Mouse (Mus musculus): Measurements from ENCODE around the gene Tnni3.
A peak's percentile ranks its signal among the peaks of the same experiment; 100 is the strongest.

The Tnni3 gene

DNA sequence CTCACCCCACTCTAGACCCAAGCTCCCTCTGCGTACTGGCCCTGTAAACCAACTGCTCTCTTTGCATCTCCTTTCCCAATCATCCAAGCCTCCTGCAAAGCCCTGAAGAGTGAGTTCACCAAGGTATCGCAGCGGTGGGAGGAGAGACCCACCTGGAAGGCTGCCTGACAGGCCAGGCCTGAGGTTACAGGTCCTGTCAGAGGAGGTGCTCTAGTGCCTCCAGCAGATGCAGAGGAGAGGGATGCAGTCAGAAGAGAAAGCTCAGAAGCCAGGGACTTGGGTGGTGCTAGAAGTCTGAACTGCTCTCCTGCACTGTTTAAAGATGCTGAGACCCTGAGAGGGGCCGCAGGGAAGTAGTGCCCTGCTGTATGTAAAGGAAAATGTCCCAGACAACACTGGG is 25.0 kb downstream of the Tnni3 start:
- no peak for DNase-seq (ENCODE audit: low read depth, low spot score)

DNA sequence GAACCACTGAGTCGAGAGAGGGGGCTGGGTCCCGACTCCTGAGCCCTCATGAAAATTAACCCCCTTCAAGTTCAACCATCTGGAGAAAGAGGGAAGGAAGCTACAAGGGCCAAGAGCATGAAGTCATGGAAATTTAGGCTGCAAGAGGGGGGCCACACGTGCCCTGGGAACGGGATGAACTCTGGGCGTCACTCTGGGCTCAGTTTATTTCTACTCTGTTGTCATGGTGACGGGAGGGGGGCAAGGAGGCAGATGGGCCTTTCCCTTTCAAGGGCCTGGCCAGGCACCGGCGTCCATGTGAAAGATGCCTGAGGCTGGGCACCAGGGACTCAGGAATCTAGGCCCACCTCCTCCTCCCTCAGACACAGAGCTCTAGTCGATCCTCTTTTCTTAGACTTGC is 25.8 kb downstream of the Tnni3 start:
- no peak for DNase-seq (ENCODE audit: low read depth, low spot score)

DNA sequence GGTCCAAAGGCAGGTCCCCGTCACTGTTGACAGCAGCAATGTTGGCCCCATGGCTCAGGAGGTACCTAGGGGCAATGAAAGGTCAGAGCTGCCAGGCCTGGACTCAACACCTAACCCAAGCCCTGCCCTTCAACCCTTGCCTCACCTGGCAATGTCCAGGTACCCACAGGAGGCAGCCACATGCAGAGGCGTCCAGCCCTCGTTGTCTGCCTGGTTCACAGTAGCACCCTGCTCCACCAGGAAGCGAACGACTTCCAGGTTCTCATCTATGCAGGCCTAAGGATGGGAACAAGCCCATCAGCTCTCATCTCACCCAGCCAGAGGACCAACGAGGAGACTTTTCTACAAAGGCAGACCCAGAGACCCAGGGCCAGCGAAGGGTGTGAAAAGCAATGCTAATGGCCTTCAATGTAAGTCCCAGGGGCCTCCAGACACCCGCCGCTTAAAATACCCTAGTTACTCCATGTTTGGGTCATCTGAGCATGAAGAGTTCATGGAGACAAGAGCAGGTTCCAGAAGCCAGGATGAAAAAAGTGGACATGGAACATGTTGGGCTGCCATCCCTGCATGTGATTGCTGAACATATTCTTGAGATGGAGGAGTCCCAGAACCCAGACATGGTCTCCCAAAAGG is 26.6 kb downstream of the Tnni3 start:
- DNase-seq (ENCODE audit: low read depth, low spot score) = no peak

DNA sequence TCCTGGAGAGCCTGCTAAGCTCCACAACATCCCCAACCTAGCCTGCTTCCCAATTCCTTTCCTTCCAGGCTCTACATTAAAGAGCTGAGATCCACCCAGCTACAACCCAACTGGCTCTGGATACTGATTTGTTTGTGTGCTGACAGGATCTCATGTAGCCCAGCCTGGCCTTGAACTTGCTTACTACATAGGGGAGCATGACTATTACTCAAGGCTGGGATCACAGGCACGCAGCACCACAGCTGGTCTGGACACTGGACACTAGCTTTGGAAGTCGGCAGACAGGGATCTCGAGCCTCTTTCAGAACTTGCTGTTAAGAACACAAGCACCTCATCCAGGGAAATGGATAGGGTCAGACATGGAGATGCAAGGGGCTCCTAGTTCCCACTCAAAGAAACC is 27.6 kb downstream of the Tnni3 start:
- no peak for DNase-seq (ENCODE audit: low read depth, low spot score)

DNA sequence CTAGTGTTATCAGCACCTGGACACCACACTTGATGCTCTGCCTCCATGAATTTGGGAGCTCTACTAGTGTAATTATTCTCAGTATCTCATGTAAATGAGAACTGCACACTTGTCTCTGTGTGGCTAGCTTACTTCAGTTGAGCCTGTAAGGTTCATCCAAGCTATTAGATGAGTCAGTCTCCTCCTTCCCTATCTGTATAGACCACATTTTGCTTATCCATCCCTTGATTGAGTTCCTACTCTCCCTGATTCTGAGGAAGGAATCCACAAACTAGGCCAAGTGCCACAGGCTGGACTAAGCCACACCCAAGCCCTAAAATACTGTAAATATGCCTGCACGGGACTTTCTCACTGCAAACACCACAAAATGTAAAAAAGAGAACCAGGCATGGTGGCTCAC is 30.0 kb downstream of the Tnni3 start:
- no peak for DNase-seq (ENCODE audit: low read depth, low spot score)

DNA sequence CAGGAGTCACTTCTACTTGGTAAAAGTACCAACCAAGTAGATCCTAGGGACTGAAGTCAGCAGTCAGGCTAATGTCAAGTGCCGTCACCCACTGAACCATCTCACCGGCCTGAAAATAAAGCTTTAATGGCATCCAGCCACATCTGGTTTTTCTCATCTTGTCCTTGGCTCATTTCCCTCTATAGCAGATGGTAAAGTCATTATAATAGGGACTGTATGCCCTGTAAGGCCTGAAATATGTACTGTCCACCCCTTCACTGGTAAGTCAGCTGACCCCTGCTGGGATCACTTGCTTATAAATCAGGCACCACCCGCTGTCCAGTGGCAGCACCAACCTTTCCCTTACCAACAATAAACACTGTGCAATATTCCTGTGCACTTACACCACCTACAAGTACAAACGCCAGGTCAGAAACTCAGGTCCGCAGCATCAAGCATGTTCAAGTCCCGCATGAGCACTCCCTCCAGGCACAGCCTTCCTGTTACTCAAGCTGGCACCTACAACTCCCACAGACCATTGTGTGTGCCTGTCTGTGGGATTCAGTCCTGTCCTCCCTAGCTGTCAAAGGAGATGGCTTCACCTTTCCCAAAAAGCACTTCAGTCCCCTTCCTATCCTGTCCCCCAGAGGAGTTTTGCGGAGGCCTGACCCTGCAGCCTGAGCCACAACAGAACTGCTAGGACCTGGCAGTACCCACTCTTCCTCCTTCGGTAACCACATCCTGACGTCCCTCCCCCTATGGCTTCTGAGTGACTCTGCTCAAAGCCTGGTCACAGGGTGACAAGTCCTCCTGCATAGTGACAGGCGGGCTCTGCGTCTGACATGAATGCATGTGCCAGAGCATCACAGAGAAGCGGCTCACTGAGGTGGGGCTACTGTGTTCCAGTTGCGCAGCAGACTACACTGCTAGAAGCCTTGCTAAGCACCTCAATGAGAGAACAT is 31.5 kb downstream of the Tnni3 start:
- DNase-seq (ENCODE audit: low read depth, low spot score) = no peak

DNA sequence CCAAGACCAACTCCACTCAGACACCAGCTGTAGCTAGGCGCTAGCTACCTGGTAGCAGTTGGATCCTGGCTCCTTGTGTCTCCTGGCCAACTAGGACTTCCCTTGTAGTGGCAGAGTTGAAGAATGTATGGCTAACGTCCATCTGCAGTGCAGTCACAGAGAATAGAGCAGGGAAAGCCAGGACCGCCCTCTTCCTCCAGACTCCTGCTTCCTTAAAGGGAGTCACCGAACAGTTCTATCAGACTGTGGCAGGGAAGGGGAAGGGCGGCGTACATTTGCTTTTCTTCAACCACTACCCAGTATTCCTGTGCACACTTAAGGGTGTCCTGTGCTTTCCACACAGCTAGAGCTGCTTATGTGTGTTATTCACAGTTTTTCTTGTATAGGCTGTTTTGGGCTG is 32.7 kb downstream of the Tnni3 start:
- DNase-seq (ENCODE audit: low read depth, low spot score) = no peak

DNA sequence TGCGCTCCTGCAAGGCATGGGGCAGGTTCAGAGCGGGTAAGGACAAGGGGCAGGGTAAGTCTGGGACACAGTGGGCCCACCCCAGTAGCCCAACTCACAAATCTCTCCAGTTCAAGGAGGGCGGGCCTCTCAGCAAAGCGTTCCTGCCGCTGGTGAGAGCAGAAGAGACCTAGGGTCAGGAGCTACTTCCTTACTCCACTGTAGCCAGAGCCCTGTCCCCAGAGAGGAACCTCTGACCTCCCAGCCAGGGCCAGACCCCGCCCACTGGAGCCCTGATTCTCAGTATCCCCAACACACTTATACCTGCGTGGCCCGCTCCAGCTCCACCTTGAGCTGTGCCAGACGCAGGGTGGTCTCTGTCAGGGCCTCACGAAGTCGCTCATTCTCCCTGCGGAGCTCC is 41.7 kb downstream of the Tnni3 start:
- DNase-seq (ENCODE audit: low read depth, low spot score) = no peak

DNA sequence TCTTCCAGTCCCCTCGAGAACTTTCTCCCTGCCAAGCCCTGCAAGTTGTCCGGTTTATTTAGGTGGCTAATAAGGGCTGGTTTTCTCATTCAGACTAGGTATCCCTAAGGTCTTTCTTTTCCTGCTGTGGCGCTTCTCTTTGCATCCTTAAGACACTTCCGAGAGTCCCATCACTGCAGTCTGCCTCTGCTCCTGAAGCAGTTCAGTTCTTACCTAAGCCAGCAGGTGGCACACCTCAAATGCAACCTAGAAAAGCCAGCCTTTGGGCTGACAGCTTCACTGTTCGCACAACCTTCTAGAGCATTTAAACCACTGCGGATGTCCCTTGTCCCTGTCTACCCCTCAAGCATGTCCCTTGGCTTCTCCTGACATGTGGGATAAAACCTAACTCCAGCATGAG is 44.4 kb downstream of the Tnni3 start:
- no peak for DNase-seq (ENCODE audit: low read depth, low spot score)

DNA sequence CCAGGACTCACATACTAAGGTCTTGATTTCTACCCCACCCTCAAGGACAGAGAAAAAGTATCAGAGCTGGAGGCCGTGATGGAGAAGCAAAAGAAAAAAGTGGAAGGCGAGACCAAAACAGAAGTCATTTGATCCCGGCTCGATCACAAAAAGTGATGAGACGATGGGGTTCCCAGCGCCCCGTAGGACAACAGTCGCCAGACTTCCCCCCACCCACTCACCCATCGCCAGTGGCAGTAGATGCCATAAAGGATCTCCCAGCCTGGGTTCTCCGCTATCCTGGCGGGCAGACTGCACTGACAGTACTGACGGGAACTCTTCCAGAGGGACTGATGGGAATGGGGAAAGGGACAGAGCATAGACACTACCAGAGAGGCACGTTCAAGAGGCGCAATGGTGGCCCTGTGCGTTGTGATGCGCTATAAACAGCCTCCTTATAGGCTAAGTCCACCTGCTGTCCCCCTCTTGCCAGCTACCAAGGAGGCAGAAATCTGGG is 45.2 kb downstream of the Tnni3 start:
- DNase-seq (ENCODE audit: low read depth, low spot score) = no peak

DNA sequence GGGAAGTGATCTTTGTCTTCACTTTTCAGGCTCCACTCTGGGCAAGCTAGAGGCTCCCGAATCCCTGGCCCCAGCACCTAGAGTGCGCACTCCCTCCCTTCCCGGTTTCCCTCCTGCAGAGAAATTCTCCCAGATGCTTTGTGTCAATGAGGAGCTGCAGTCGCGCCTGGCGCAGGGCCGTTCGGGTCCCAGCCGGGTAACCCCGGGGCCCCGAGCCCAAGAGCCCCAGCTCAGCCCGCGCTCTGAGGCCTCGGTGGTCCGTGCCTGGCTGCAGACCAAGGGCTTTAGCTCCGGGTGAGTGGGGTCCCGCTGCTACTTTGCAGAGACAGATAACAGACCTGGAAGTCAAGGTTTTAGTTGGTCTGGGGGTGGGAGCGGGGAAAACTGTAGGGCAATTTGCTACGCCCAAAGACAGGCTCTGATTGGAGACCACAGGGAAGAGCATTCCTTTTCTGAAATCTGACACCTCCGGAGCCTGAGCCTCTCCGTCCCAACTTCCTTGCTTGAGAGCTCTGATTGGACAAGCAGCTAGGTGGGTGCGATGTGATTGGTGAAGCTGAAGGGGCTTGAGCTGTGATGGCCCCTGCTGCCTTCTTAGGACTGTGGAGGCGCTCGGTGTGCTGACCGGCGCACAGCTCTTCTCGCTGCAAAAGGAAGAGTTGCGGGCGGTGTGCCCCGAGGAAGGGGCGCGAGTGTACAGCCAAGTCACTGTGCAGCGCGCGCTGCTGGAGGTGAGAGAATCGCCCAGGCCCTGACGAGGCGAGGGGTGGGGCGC is 45.8 kb downstream of the Tnni3 start:
- peak; percentile 81 for DNase-seq (ENCODE audit: low read depth, low spot score)

DNA sequence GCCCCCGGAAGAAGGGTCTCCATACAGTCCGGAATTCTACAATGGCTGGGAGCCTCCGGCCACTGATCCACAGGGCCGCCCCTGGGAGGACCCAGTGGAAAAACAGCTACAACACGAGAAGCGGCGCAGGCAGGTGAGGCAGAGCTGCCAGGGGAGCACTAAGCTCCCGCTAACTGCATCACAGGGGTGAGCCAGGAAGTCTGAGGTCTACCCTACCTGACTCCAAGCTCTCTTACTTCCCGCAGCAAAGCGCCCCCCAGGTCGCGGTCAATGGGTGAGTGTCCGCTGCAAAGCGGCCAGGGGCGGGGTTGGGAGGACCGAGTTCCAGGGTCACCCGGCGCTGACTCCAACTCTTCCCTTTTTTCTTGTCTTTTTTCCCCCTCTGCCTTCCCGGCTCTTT is 50.1 kb downstream of the Tnni3 start:
- DNase-seq (ENCODE audit: low read depth, low spot score) = no peak

DNA sequence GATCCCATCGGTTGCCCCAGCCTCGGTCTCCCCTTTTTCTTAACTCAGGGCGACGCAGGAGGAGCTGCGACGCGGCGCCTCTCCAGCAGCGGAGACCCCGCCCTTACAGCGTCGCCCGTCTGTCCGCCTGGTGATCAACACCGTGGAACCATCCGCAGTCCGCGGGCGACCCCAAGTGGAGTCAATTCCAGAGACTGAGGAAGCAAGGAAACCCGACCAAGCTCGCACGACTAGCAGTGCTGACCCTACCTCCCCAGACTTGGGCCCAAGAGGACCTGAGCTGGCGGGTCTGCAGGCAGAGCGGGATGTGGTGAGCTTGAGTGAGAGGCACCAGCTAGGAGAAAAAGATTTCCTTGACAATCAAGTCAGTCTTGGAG is 52.9 kb downstream of the Tnni3 start:
- peak; percentile 66 for DNase-seq (ENCODE audit: low read depth, low spot score)

DNA sequence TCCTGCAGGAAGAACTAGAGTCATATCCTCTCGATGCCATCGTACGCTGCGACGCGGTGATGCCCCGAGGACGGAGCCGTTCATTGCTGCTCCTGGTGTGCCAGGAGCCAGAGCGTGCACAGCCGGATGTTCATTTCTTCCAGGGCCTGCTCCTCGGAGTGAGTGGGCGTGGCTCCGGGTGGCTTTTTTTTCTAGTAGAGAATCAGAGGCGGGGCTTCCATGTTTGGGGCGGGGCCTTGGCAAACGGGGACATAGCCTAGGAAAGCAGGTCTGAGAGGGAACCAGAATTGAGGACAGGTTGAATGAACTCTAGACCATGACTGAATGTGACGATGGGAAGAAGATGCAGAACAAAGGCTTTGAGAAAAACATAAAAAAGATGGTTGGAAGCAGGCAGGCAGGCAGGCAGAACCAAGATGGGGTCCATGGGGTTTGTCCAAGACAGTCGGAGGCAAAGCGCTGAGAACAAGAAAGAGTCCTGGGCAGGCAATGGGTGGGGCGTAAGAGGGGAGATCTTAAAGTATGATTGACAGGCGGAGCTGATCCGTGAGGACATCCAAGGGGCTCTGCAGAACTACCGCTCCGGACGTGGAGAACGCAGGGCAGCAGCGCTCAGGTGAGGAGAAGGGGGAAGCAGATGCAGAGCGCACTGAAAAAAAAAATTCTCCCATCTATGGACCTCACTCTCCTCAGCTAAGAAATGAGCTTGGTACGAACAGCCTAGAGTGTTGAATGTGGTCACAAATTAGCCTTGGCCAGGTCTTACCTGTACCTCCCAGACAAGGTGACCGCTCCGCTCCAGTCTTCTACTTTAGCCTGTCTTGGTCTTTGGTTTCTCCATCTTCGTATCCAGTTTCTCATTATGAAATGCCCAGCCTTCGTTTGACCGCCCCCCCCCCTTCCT is 53.5 kb downstream of the Tnni3 start:
- DNase-seq (ENCODE audit: low read depth, low spot score) = no peak
